Mouse (Mus musculus): ENCODE measurements around the gene Mtmr12. TPM values are rescaled to one million over a fixed set of nuclear protein-coding genes. Genes with fewer than 3 reads are reported as not detected.

Gene Mtmr12
- polyA plus RNA-seq, 1 experiment from 2014 or later = 15.2 TPM

DNA sequence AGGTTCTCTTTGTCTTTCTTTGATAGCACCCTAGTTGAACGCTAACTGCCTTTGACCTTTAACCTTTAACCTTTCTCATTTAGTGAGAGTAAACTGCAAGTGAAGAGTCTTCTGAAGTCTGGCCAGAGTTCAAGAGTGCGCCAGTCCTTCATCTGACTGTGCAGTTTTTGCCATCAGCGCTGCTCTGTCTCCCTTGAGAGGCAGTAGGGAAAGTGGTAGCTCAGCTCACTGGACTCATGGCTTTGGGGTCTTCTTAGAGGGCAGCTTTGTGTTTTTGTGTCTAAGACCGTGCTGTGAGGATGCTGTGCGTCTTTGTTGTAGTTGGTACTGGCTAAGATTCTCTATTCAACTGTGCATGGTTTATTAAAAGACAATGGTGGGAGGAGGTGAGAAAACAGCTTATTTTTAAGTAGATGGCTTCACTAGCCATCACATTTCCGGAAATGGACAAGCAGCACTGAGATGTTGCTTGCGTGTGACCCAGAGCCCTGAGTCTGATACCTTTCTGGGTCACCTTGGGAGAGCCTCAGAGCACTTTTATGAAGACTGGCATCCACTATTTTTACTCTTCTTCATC lies 1.9 kb downstream of the Mtmr12 start:
- Histone ChIP-seq H3K4me2 (replicated peaks; ENCODE audit: low read depth, low read length) (peak overlapping the region; percentile 58; the same call in 1 of the 2 replicates), H3K4me1 (replicated peaks; ENCODE audit: control insufficient read depth, insufficient read depth, low read length) (peaks cover 2% of the 10 kb centered on the region; the same call in 1 of the 2 replicates), H3K27me3 (ENCODE audit: control insufficient read depth, insufficient read depth, low read length) (no peaks in the 10 kb centered on the region), H3K27ac (ENCODE audit: low read depth, low read length) (no peak overlapping the region), H3K9ac (ENCODE audit: low read depth, low read length) (no peak overlapping the region), H3K4me3 (ENCODE audit: low read depth, low read length) (no peak overlapping the region), H3K9me3 (ENCODE audit: control insufficient read depth, low read length) (no peaks in the 10 kb centered on the region), H3K36me3 (ENCODE audit: control insufficient read depth, insufficient read depth, low read length) (no peaks in the 10 kb centered on the region)
- ATAC-seq (ENCODE audit: low FRiP score) = no peak
- no peak for DNase-seq (ENCODE audit: low spot score)
- 54% methylated on average over 7 of the region's 7 CpGs for WGBS

- 80% methylated on average over 6 of the region's 6 CpGs for WGBS
- Histone ChIP-seq H3K4me2 (replicated peaks; ENCODE audit: low read depth, low read length) (no peak overlapping the region), H3K4me1 (replicated peaks; ENCODE audit: control insufficient read depth, insufficient read depth, low read length) (peaks cover 2% of the 10 kb centered on the region; the same call in 1 of the 2 replicates)
Measured at GRCm38 (mm10) chr15:12207556-12208090, 2.8 kb downstream of the Mtmr12 start.

GRCm38 (mm10) chr15:12211577-12211976 lies 6.7 kb downstream of the Mtmr12 start:
- DNase-seq (ENCODE audit: low spot score) (no peak), ATAC-seq (ENCODE audit: low FRiP score) (no peak)
- Histone ChIP-seq H3K4me1 (replicated peaks; ENCODE audit: control insufficient read depth, insufficient read depth, low read length) (no peaks in the 10 kb centered on the region), H3K36me3 (ENCODE audit: control insufficient read depth, insufficient read depth, low read length) (no peaks in the 10 kb centered on the region), H3K27me3 (ENCODE audit: control insufficient read depth, insufficient read depth, low read length) (no peaks in the 10 kb centered on the region), H3K9me3 (ENCODE audit: control insufficient read depth, low read length) (no peaks in the 10 kb centered on the region), H3K4me2 (replicated peaks; ENCODE audit: low read depth, low read length) (no peak overlapping the region), H3K9ac (ENCODE audit: low read depth, low read length) (no peak overlapping the region), H3K4me3 (ENCODE audit: low read depth, low read length) (no peak overlapping the region), H3K27ac (ENCODE audit: low read depth, low read length) (no peak overlapping the region)
- WGBS = 81% methylated on average over 8 of the region's 8 CpGs

More at GRCm38 (mm10) chr15:12207556-12208090, 2.8 kb downstream of the Mtmr12 start:
- Histone ChIP-seq H3K4me3 (ENCODE audit: low read depth, low read length) (no peak overlapping the region), H3K27me3 (ENCODE audit: control insufficient read depth, insufficient read depth, low read length) (no peaks in the 10 kb centered on the region), H3K27ac (ENCODE audit: low read depth, low read length) (no peak overlapping the region), H3K9me3 (ENCODE audit: control insufficient read depth, low read length) (no peaks in the 10 kb centered on the region), H3K36me3 (ENCODE audit: control insufficient read depth, insufficient read depth, low read length) (no peaks in the 10 kb centered on the region), H3K9ac (ENCODE audit: low read depth, low read length) (no peak overlapping the region)
- DNase-seq (ENCODE audit: low spot score) = no peak
- no peak for ATAC-seq (ENCODE audit: low FRiP score)

DNA sequence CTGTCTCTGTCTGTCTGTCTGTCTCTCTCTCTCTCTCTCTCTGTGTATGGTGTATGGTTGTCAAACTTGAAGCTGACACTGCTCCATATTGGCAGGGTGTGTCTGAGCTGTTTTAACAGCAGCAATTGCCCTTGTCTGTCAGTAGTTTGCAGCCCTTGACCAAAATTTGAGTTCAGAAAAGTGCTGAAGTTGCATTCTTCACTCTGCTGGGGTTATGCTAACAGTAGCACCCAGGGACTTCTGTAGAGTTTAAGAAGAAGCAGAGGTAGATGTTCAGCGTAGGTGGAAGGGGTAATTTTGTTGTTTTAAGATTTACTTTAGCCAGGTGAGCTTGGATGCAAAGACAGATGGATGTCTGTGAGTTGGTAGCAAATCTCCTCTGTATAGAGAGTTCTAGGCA lies 7.4 kb downstream of the Mtmr12 start:
- Histone ChIP-seq H3K4me1 (replicated peaks; ENCODE audit: control insufficient read depth, insufficient read depth, low read length) (no peaks in the 10 kb centered on the region), H3K9me3 (ENCODE audit: control insufficient read depth, low read length) (no peaks in the 10 kb centered on the region), H3K36me3 (ENCODE audit: control insufficient read depth, insufficient read depth, low read length) (no peaks in the 10 kb centered on the region), H3K4me2 (replicated peaks; ENCODE audit: low read depth, low read length) (no peak overlapping the region), H3K27me3 (ENCODE audit: control insufficient read depth, insufficient read depth, low read length) (no peaks in the 10 kb centered on the region), H3K9ac (ENCODE audit: low read depth, low read length) (no peak overlapping the region), H3K4me3 (ENCODE audit: low read depth, low read length) (no peak overlapping the region), H3K27ac (ENCODE audit: low read depth, low read length) (no peak overlapping the region)
- 97% methylated on average over 1 of the region's 1 CpGs for WGBS
- no peak for ATAC-seq (ENCODE audit: low FRiP score)
- no peak for DNase-seq (ENCODE audit: low spot score)

- WGBS = 86% methylated on average over 14 of the region's 14 CpGs
- no peaks in the 10 kb centered on the region for H3K27me3 ChIP-seq (ENCODE audit: control insufficient read depth, insufficient read depth, low read length)
- DNase-seq (ENCODE audit: low spot score) = no peak
- no peak overlapping the region for H3K4me3 ChIP-seq (ENCODE audit: low read depth, low read length)
- no peaks in the 10 kb centered on the region for H3K36me3 ChIP-seq (ENCODE audit: control insufficient read depth, insufficient read depth, low read length)
- H3K4me2 ChIP-seq (replicated peaks; ENCODE audit: low read depth, low read length) = no peak overlapping the region
- H3K4me1 ChIP-seq (replicated peaks; ENCODE audit: control insufficient read depth, insufficient read depth, low read length) = no peaks in the 10 kb centered on the region; the same call in 1 of the 2 replicates
- H3K27ac ChIP-seq (ENCODE audit: low read depth, low read length) = no peak overlapping the region
- no peaks in the 10 kb centered on the region for H3K9me3 ChIP-seq (ENCODE audit: control insufficient read depth, low read length)
- no peak for ATAC-seq (ENCODE audit: low FRiP score)
- no peak overlapping the region for H3K9ac ChIP-seq (ENCODE audit: low read depth, low read length)
Measured at GRCm38 (mm10) chr15:12214531-12215414, 9.9 kb downstream of the Mtmr12 start.

GRCm38 (mm10) chr15:12215415-12215718 lies 10.5 kb downstream of the Mtmr12 start:
- Histone ChIP-seq H3K4me2 (replicated peaks; ENCODE audit: low read depth, low read length) (no peak overlapping the region), H3K36me3 (ENCODE audit: control insufficient read depth, insufficient read depth, low read length) (no peaks in the 10 kb centered on the region), H3K9ac (ENCODE audit: low read depth, low read length) (no peak overlapping the region), H3K4me3 (ENCODE audit: low read depth, low read length) (no peak overlapping the region), H3K27me3 (ENCODE audit: control insufficient read depth, insufficient read depth, low read length) (no peaks in the 10 kb centered on the region), H3K9me3 (ENCODE audit: control insufficient read depth, low read length) (no peaks in the 10 kb centered on the region), H3K4me1 (replicated peaks; ENCODE audit: control insufficient read depth, insufficient read depth, low read length) (no peaks in the 10 kb centered on the region; the same call in 1 of the 2 replicates), H3K27ac (ENCODE audit: low read depth, low read length) (no peak overlapping the region)
- ATAC-seq (ENCODE audit: low FRiP score) (no peak), DNase-seq (ENCODE audit: low spot score) (no peak)
- 92% methylated on average over 5 of the region's 5 CpGs for WGBS

DNA sequence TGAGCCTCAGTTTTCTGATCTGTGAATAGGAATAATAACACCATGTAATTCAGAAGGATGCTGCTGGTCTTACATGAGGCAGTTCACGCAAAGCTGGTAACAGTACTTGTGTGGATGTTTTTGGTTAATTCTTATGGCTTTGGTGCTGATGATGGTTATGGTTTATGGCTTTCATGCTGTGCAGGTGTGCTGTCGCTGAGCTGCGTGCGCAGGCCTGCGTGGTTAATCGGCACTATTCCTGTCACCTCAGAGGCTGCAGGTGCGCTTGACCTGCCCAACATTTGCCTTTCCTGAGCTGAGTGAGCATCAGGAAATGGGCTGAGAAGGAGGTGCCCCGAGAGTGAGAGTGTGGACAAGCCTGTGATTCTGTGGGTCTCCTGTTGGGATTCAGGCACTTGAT lies 11.3 kb downstream of the Mtmr12 start:
- no peaks in the 10 kb centered on the region for H3K9me3 ChIP-seq (ENCODE audit: control insufficient read depth, low read length)
- no peaks in the 10 kb centered on the region; the same call in 1 of the 2 replicates for H3K4me1 ChIP-seq (replicated peaks; ENCODE audit: control insufficient read depth, insufficient read depth, low read length)
- H3K36me3 ChIP-seq (ENCODE audit: control insufficient read depth, insufficient read depth, low read length) = no peaks in the 10 kb centered on the region
- 94% methylated on average over 8 of the region's 8 CpGs for WGBS
- no peak for ATAC-seq (ENCODE audit: low FRiP score)
- DNase-seq (ENCODE audit: low spot score) = no peak
- no peak overlapping the region for H3K9ac ChIP-seq (ENCODE audit: low read depth, low read length)
- H3K4me2 ChIP-seq (replicated peaks; ENCODE audit: low read depth, low read length) = no peak overlapping the region
- no peaks in the 10 kb centered on the region for H3K27me3 ChIP-seq (ENCODE audit: control insufficient read depth, insufficient read depth, low read length)
- H3K27ac ChIP-seq (ENCODE audit: low read depth, low read length) = no peak overlapping the region
- no peak overlapping the region for H3K4me3 ChIP-seq (ENCODE audit: low read depth, low read length)

- ATAC-seq (ENCODE audit: low FRiP score) (no peak), DNase-seq (ENCODE audit: low spot score) (no peak)
- Histone ChIP-seq H3K9ac (ENCODE audit: low read depth, low read length) (no peak overlapping the region), H3K4me2 (replicated peaks; ENCODE audit: low read depth, low read length) (no peak overlapping the region), H3K27me3 (ENCODE audit: control insufficient read depth, insufficient read depth, low read length) (no peaks in the 10 kb centered on the region), H3K27ac (ENCODE audit: low read depth, low read length) (no peak overlapping the region), H3K4me1 (replicated peaks; ENCODE audit: control insufficient read depth, insufficient read depth, low read length) (no peaks in the 10 kb centered on the region; the same call in 1 of the 2 replicates), H3K4me3 (ENCODE audit: low read depth, low read length) (no peak overlapping the region), H3K36me3 (ENCODE audit: control insufficient read depth, insufficient read depth, low read length) (no peaks in the 10 kb centered on the region), H3K9me3 (ENCODE audit: control insufficient read depth, low read length) (no peaks in the 10 kb centered on the region)
- 81% methylated on average over 13 of the region's 13 CpGs for WGBS
Measured at GRCm38 (mm10) chr15:12216798-12217197, 12.0 kb downstream of the Mtmr12 start.

Data from hindbrain, embryonic 11.5 days (tissue).